Comparison of ENCODE assay signal across 14 mouse cellular contexts in the genomic region with DNA sequence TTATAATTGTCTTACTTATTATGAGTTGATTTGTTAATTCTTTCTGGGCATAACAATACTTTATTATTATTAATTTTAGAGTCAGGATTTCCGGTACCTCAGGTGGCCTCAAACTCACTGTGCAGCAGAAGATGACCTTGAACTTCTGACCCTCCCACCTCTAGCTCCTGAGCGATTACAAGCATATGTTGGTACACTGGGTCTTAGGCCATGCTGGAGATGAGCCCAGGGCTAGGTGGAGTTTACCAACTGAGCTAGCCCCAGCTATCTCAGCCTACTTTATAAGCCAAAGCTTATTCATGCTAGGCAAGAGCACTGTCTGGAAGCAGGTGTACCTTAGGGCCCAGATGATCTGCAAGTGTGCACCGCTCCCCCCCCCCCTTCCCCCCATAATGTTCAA.
DNase-seq lines count a peak whose midpoint lies in the region; ATAC-seq and TF ChIP-seq lines count a peak whose summit lies in the region.
"Had no signal": no experiment of that assay in that cellular context is flagged by ENCODE, and none has a peak within 500 bp of the region (broad histone marks: within the 10 kb centered on the region; RNA-seq: fewer than 3 reads in every experiment).

No protein-coding gene starts in this region.

- no peaks in the 10 kb centered on the region for H3K27me3 ChIP-seq in forebrain, embryonic 13.5 days
- no peaks in the 10 kb centered on the region for H3K27me3 ChIP-seq in forebrain, embryonic 10.5 days (ENCODE audit: poor library complexity, severe bottlenecking)
- no peaks in the 10 kb centered on the region for H3K27me3 ChIP-seq in kidney, embryonic 15.5 days
- no peaks in the 10 kb centered on the region; the same call in 1 of the 2 replicates for H3K27me3 ChIP-seq in embryonic facial prominence, embryonic 15.5 days
- H3K27me3 ChIP-seq in liver, postnatal 0 days (ENCODE audit: insufficient read depth, low read length), result no peaks in the 10 kb centered on the region
- H3K27me3 ChIP-seq: stomach, embryonic 15.5 days had no signal

- H3K9ac ChIP-seq in forebrain, embryonic 13.5 days, result no peak overlapping the region
- no peak overlapping the region for H3K9ac ChIP-seq in kidney, embryonic 15.5 days
- H3K9ac ChIP-seq in embryonic facial prominence, embryonic 15.5 days, result no peak overlapping the region
- H3K9ac ChIP-seq in liver, postnatal 0 days (replicated peaks), result no peak overlapping the region
- H3K9ac ChIP-seq: liver, embryonic 15.5 days; stomach, embryonic 15.5 days had no signal

- no peak for DNase-seq in forebrain, embryonic 10.5 days (ENCODE audit: extremely low spot score, low spot score)
- DNase-seq in kidney, adult 9 months, result no peak
- peak; percentile 53 for DNase-seq in ES-CJ7 (ENCODE audit: low read depth, low spot score)
- no peak for DNase-seq in liver, postnatal 0 days
- no peak for DNase-seq in retina, embryonic 14.5 days (ENCODE audit: low spot score)

- H3K4me2 ChIP-seq in forebrain, embryonic 13.5 days, result no peak overlapping the region
- H3K4me2 ChIP-seq in kidney, embryonic 15.5 days, result no peak overlapping the region
- no peak overlapping the region for H3K4me2 ChIP-seq in embryonic facial prominence, embryonic 15.5 days (replicated peaks)
- H3K4me2 ChIP-seq in liver, postnatal 0 days (ENCODE audit: low read depth, low read length), result no peak overlapping the region
- H3K4me2 ChIP-seq: liver, embryonic 15.5 days; stomach, embryonic 15.5 days had no signal

- no peak overlapping the region for H3K4me3 ChIP-seq in forebrain, embryonic 13.5 days
- H3K4me3 ChIP-seq in forebrain, embryonic 10.5 days, result no peak overlapping the region
- H3K4me3 ChIP-seq in kidney, embryonic 15.5 days (replicated peaks), result no peak overlapping the region
- no peak overlapping the region for H3K4me3 ChIP-seq in embryonic facial prominence, embryonic 15.5 days (replicated peaks)
- H3K4me3 ChIP-seq in liver, postnatal 0 days (ENCODE audit: low read depth, low read length), result no peak overlapping the region
- H3K4me3 ChIP-seq: heart, embryonic 10.5 days; hindbrain, embryonic 10.5 days; left cerebral cortex, adult 2 months; liver, embryonic 15.5 days; stomach, embryonic 15.5 days had no signal

- WGBS in forebrain, embryonic 13.5 days, result 92% methylated on average over 3 of the region's 3 CpGs
- 89% methylated on average over 3 of the region's 3 CpGs for WGBS in forebrain, embryonic 10.5 days
- WGBS in kidney, embryonic 15.5 days, result 85% methylated on average over 3 of the region's 3 CpGs
- 81% methylated on average over 3 of the region's 3 CpGs for WGBS in embryonic facial prominence, embryonic 15.5 days
- 81% methylated on average over 3 of the region's 3 CpGs for WGBS in liver, postnatal 0 days (ENCODE audit: insufficient replicate concordance)

- H3K36me3 ChIP-seq in forebrain, embryonic 13.5 days (ENCODE audit: poor library complexity, severe bottlenecking), result no peaks in the 10 kb centered on the region
- no peaks in the 10 kb centered on the region for H3K36me3 ChIP-seq in forebrain, embryonic 10.5 days (replicated peaks)
- H3K36me3 ChIP-seq in kidney, embryonic 15.5 days, result no peaks in the 10 kb centered on the region
- H3K36me3 ChIP-seq in embryonic facial prominence, embryonic 15.5 days, result no peaks in the 10 kb centered on the region
- no peaks in the 10 kb centered on the region for H3K36me3 ChIP-seq in liver, postnatal 0 days (replicated peaks; ENCODE audit: insufficient read depth, low read length)
- H3K36me3 ChIP-seq: heart, embryonic 10.5 days; hindbrain, embryonic 10.5 days; liver, embryonic 15.5 days; stomach, embryonic 15.5 days had no signal

- no peaks in the 10 kb centered on the region for H3K4me1 ChIP-seq in forebrain, embryonic 13.5 days
- H3K4me1 ChIP-seq in forebrain, embryonic 10.5 days, result peaks cover 22% of the 10 kb centered on the region
- H3K4me1 ChIP-seq in kidney, embryonic 15.5 days, result 0 out of 2 replicates have a peak, but pooled peaks cover 2% of the 10 kb centered on the region
- H3K4me1 ChIP-seq in embryonic facial prominence, embryonic 15.5 days, result peaks cover 2% of the 10 kb centered on the region; the same call in 1 of the 2 replicates
- H3K4me1 ChIP-seq in liver, postnatal 0 days (ENCODE audit: insufficient read depth), result no peaks in the 10 kb centered on the region
- H3K4me1 ChIP-seq: liver, embryonic 15.5 days; stomach, embryonic 15.5 days had no signal

- ATAC-seq in forebrain, embryonic 13.5 days, result 0 out of 2 replicates have a peak, but pooled peaks have one; percentile 2
- 0 out of 2 replicates have a peak, but pooled peaks have one; percentile 19 for ATAC-seq in kidney, embryonic 15.5 days (replicated peaks; ENCODE audit: low FRiP score)
- ATAC-seq in embryonic facial prominence, embryonic 15.5 days (ENCODE audit: insufficient number of reproducible peaks, low FRiP score, low TSS enrichment, low read depth), result 0 out of 2 replicates have a peak, but pooled peaks have one; percentile 16
- ATAC-seq in liver, postnatal 0 days, result no peak

- no peaks in the 10 kb centered on the region for H3K9me3 ChIP-seq in forebrain, embryonic 13.5 days (replicated peaks)
- no peaks in the 10 kb centered on the region for H3K9me3 ChIP-seq in forebrain, embryonic 10.5 days
- H3K9me3 ChIP-seq in kidney, embryonic 15.5 days (replicated peaks), result no peaks in the 10 kb centered on the region
- H3K9me3 ChIP-seq in embryonic facial prominence, embryonic 15.5 days (replicated peaks), result no peaks in the 10 kb centered on the region
- no peaks in the 10 kb centered on the region for H3K9me3 ChIP-seq in liver, postnatal 0 days (ENCODE audit: low read length)
- H3K9me3 ChIP-seq: heart, embryonic 10.5 days; hindbrain, embryonic 10.5 days; liver, embryonic 15.5 days; stomach, embryonic 15.5 days had no signal

- TF ChIP-seq EP300 in liver, postnatal 0 days (IDR thresholded peaks at IDR 0.05; ENCODE audit: low read depth), result no peak

- TF ChIP-seq CTCF in liver, postnatal 0 days (IDR thresholded peaks at IDR 0.05; ENCODE audit: low read depth), result no peak

- H3K27ac ChIP-seq in forebrain, embryonic 13.5 days, result no peak overlapping the region
- no peak overlapping the region for H3K27ac ChIP-seq in forebrain, embryonic 10.5 days
- no peak overlapping the region for H3K27ac ChIP-seq in kidney, embryonic 15.5 days
- no peak overlapping the region for H3K27ac ChIP-seq in embryonic facial prominence, embryonic 15.5 days (replicated peaks)
- no peak overlapping the region for H3K27ac ChIP-seq in liver, postnatal 0 days (ENCODE audit: low read depth)
- H3K27ac ChIP-seq: heart, embryonic 10.5 days; hindbrain, embryonic 10.5 days; kidney, postnatal 0 days; left cerebral cortex, adult 2 months; liver, embryonic 15.5 days; stomach, embryonic 15.5 days had no signal
